Mouse (Mus musculus) limb, embryonic 11.5 days (tissue): ENCODE measurements around the gene Mbnl3. TPM values are rescaled to one million over a fixed set of nuclear protein-coding genes. Genes with fewer than 3 reads are reported as not detected.

Experiments
- ATAC-seq: fragments of 200-750 bp; cut with Nextera tagmentation; 2 replicates; pipeline ENCODE4 v1.8.0; 2017; ENCODE audit warnings: low read depth; ENCODE audit not compliant: insufficient number of reproducible peaks, low FRiP score, low TSS enrichment
- DNase-seq: peaks from one replicate; pipeline ENCODE4 v3.0.0-alpha.2; 2015; ENCODE audit warnings: low spot score
- H3K27ac ChIP-seq: fragments of 300-500 bp; sonication (generic); replicated peaks from 2 replicates; pipeline ENCODE4 v1.5.1; 2014; ENCODE audit warnings: low read depth, mild to moderate bottlenecking, low read length
- H3K27me3 ChIP-seq: fragments of 300-500 bp; sonication (generic); 2 replicates; pipeline ENCODE4 v1.6.1; 2014; ENCODE audit warnings: mild to moderate bottlenecking, low read length, mixed read lengths; ENCODE audit not compliant: control insufficient read depth, insufficient read depth
- H3K36me3 ChIP-seq: fragments of 300-500 bp; sonication (generic); 2 replicates; pipeline ENCODE4 v1.6.1; 2014; ENCODE audit warnings: mild to moderate bottlenecking, low read length, moderate library complexity, mixed read lengths; ENCODE audit not compliant: control insufficient read depth, insufficient read depth
- H3K4me1 ChIP-seq: fragments of 300-500 bp; sonication (generic); 2 replicates; pipeline ENCODE4 v1.6.1; 2014; ENCODE audit warnings: low read length, mixed read lengths; ENCODE audit not compliant: control insufficient read depth, insufficient read depth
- H3K4me2 ChIP-seq: fragments of 300-500 bp; sonication (generic); 2 replicates; pipeline ENCODE4 v1.6.1; 2014; ENCODE audit warnings: low read depth, mild to moderate bottlenecking, moderate library complexity; ENCODE audit not compliant: severe bottlenecking
- H3K4me3 ChIP-seq: fragments of 300-500 bp; sonication (generic); 2 replicates; pipeline ENCODE4 v1.5.1; 2014; ENCODE audit warnings: low read depth, low read length
- H3K9ac ChIP-seq: fragments of 300-500 bp; sonication (generic); 2 replicates; pipeline ENCODE4 v1.6.1; 2014; ENCODE audit warnings: mild to moderate bottlenecking, low read length
- H3K9me3 ChIP-seq: fragments of 300-500 bp; sonication (generic); 2 replicates; pipeline ENCODE4 v1.6.1; 2016; ENCODE audit warnings: low read length; ENCODE audit not compliant: control insufficient read depth
- WGBS: fragments of 180-500 bp; shearing (Covaris S2); extraction: QIAGEN DNeasy Blood & Tissue Kit; methylation state at CpG from one replicate; pipeline ENCODE4 v1.1.7; 2014; 5-methylcytosine and 5-hydroxymethylcytosine counted together
- polyA plus RNA-seq: library from polyadenylated mRNA; unstranded; fragments of >200 nt; fragmentation: Nextera tagmentation; extraction: Ambion mirVana; gene quantifications from 2 replicates; pipeline ENCODE4 v1.2.1, GENCODE M21; 2014

Mbnl3 gene
- 16.8 and 19.2 TPM in 2 replicates for polyA plus RNA-seq

DNA sequence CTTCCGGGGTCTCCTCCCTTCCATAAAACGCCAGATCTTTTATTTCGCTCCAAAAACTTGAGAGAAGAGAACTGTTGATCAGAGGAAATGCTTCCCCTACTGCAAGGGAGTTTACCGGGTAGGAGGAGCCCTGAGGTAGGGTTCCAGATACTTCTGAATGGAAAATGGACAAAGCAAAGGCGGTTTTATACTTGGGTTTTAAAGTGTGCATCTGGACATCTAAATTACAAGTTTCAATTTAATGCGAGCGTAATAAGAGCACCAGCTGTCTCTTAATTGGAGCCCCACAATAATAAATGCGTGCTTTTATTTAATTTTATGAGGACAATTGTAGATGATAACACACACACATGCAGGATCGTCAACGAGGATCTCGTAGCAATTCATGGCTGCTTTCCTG lies at the start of gene Mbnl3:
Mbnl3 (minus strand) TSS at position 101 of the 400 bp plus-strand sequence.
- Histone ChIP-seq H3K9me3 (no peaks in the 10 kb centered on the region), H3K36me3 (no peaks in the 10 kb centered on the region), H3K4me3 (peak within 1 kb of the TSS; percentile 53), H3K27me3 (no peaks in the 10 kb centered on the region), H3K4me2 (peak within 1 kb of the TSS; percentile 48), H3K4me1 (no peaks in the 10 kb centered on the region), H3K27ac (peak within 1 kb of the TSS; percentile 81), H3K9ac (peak within 1 kb of the TSS; percentile 63)
- 36% methylated on average over 11 of the region's 11 CpGs for WGBS
- DNase-seq, result no peak
- ATAC-seq, result no peak

DNA sequence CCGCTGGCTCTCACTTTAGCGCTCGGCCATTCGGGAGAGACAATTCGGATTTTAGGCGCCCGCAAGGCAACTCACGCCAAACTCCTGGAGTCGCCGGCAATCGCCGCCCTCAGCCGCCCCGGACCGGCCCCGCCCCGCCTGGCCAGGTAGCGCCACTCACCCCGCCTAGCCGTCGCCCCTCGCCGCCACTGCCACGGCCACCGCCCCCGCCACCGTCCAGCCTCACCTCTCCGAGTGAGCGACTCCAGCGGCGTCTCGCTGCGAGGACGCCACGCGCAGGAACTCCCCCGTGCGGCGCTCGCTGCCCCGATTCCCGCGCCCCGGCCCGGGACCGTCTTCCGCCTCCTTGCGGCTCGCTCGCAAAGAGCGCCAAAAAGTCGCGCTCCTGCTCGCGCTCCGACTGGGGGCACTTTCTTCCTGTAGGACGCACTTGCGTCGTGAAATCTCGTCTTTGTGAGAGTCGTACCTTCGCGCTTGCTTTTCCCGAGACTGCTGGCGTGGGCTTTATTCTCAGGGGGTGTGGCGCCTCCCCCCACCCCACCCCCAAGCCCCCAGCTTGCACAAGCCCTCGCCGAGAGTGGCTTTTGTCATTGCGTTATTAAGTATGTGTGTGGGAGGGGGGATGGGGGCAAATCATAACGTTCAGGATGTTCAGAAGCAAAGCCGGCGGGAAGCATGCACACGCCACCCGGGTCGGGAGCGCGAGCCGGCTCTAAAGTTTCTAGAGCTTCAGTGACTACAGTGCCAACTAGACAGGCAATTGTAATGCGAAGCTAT lies 596 bp downstream of the Mbnl3 start:
- ATAC-seq (peak; percentile 61), DNase-seq (peak; percentile 75)
- Histone ChIP-seq H3K36me3 (no peaks in the 10 kb centered on the region), H3K9me3 (no peaks in the 10 kb centered on the region), H3K27ac (peak overlapping the region; percentile 81), H3K9ac (peak overlapping the region; percentile 63), H3K27me3 (no peaks in the 10 kb centered on the region), H3K4me2 (peak overlapping the region; percentile 48), H3K4me1 (no peaks in the 10 kb centered on the region), H3K4me3 (peak overlapping the region; percentile 53)
- 20% methylated on average over 67 of the region's 79 CpGs for WGBS

DNA sequence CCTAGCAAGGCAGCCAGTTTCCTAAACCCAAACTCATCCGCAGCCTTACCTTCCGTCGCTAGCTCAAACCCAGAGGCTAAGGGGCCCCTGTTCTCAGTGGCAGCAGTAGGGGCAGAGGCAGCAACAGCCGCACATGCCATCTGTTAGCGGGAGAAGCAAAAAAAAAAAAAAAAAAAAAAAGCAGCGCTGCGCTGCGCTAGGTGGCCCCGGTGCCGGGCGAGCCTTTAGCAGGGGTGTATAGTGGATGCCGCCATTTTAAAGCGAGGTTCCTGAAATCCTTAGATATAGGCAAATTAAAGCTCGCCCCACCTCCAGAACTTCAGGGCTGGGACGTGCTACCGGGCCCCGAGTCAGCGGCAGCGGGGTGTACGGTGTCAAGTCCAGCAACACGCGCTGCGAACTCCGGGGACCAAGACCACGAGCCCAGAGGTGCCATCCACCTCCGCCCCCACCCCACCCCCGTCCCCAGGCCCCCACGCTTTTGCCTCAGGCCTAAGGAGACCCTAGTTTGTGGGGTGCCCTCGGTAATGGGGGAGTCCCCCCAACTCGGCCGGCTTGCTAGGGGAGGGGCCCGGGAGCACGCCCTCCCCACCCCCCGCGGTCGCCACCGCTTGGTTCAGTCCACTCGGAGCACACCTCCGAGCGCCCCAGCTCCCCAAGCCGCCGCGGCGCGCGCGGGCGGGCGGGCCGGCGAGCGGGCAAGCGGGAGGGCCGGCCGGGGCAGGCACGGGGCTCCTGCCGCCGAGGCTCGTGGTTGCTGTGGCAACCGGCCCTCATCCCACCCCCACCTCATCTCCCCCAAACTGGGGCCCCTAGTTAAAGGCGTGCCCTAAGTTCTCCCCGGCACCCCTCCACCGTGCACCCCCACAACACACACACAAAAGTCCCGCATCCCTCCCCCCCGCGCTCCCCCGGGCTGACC lies 1.4 kb downstream of the Mbnl3 start:
- peak; percentile 61 for DNase-seq
- ATAC-seq, result peak; percentile 79; the same call in 1 of the 2 replicates
- peak overlapping the region; percentile 63 for H3K9ac ChIP-seq
- H3K27ac ChIP-seq, result peak overlapping the region; percentile 81
- H3K4me2 ChIP-seq, result peak overlapping the region; percentile 48
- 12% methylated on average over 51 of the region's 67 CpGs for WGBS
- no peaks in the 10 kb centered on the region for H3K27me3 ChIP-seq
- H3K4me3 ChIP-seq, result peak overlapping the region; percentile 53
- no peaks in the 10 kb centered on the region for H3K4me1 ChIP-seq
- H3K9me3 ChIP-seq, result no peaks in the 10 kb centered on the region
- no peaks in the 10 kb centered on the region for H3K36me3 ChIP-seq

DNA sequence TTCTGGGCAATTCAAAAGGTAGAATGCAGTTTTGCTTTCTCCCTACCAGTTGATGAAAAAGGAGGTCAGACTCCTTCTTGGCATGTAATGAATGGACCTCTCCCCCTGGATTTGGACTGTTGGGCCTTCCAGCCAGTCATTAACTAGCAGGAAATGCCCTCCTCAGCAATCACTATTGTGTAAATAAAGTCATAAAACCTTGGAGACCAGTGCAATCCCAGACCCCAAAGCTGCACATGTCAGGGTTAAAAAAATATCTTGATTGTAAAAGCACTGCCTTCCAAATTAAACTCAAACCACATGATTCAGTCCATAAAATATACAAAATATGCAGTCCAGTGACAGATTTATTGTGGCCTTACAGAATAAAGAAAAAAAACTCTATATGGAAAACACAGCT lies 9.3 kb downstream of the Mbnl3 start:
- no peaks in the 10 kb centered on the region for H3K36me3 ChIP-seq
- H3K27ac ChIP-seq, result peak overlapping the region; percentile 52; the same call in 1 of the 2 replicates
- H3K9me3 ChIP-seq, result no peaks in the 10 kb centered on the region
- H3K27me3 ChIP-seq, result no peaks in the 10 kb centered on the region
- no peak overlapping the region for H3K4me2 ChIP-seq
- DNase-seq, result peak; percentile 29
- peak; percentile 73; the same call in 1 of the 2 replicates for ATAC-seq
- H3K9ac ChIP-seq, result no peak overlapping the region
- H3K4me1 ChIP-seq, result peaks cover 7% of the 10 kb centered on the region; the same call in 1 of the 2 replicates
- H3K4me3 ChIP-seq, result no peak overlapping the region

DNA sequence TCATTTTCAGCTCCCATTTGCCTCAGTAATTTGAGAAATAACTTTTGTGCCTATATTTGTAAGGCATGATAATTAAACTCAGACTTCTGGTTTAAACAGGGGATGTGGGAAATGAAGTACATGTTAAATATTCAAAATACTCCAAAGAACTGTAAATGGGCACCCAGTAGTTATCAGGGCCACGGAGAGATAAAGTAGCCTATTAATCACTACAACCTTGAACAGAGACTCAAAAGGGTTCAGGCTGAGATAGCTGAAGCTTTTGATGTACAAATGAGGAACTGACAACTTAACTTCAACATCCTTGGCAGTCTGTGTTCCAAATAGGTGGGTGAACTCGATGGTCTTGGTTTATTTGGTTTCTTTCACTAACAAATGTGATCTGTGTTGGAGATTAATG lies 34.4 kb downstream of the Mbnl3 start:
- ATAC-seq (no peak), DNase-seq (no peak)

DNA sequence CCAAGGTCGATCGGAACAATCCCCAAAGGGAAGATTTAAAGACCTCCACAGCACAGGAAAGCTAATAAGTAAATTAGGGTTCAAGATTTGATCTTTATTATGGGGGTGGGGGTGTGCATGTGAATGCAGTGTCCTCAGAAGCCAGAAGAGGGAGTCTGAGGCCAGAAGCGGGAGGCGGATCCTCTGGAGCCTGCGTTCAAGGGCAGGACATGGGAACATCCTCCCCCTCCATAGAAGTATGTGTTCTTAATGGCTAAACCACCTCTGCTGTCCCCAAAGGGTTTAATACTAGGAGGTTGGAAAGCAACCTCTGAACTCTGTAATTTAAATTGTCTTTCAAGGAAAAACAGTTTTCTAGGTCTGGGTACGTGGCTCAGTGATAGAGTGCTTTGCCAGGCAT lies 34.9 kb downstream of the Mbnl3 start:
- Histone ChIP-seq H3K27ac (no peak overlapping the region), H3K36me3 (no peaks in the 10 kb centered on the region), H3K4me3 (no peak overlapping the region), H3K9ac (no peak overlapping the region), H3K4me2 (no peak overlapping the region), H3K9me3 (no peaks in the 10 kb centered on the region), H3K27me3 (no peaks in the 10 kb centered on the region), H3K4me1 (no peaks in the 10 kb centered on the region)
- DNase-seq (no peak), ATAC-seq (no peak)
- 56% methylated on average over 6 of the region's 6 CpGs for WGBS

More for the DNA sequence above, 34.4 kb downstream of the Mbnl3 start:
- 42% methylated on average over 2 of the region's 2 CpGs for WGBS
- Histone ChIP-seq H3K9me3 (no peaks in the 10 kb centered on the region), H3K27ac (no peak overlapping the region), H3K4me3 (no peak overlapping the region), H3K4me2 (no peak overlapping the region), H3K36me3 (no peaks in the 10 kb centered on the region), H3K4me1 (no peaks in the 10 kb centered on the region), H3K27me3 (no peaks in the 10 kb centered on the region), H3K9ac (no peak overlapping the region)

DNA sequence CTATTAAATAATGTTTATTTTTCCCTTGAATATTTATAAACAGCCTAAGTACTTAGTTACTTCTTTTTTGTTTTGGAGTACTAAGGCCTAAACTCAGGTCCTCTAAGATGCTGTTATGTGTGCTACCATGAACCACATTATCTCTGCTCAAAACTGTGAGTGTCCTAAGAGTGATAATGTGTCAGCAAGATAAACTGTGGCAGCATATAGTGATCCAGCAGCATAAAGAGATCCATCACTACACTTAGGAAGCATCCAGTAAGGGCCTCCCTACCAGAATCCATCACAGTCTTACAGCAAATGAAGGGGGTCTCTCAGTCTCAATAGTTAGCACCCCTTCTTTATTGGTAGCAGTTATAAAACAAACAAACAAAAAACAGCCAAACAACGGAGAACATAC lies 35.9 kb downstream of the Mbnl3 start:
- Histone ChIP-seq H3K27ac (no peak overlapping the region), H3K36me3 (no peaks in the 10 kb centered on the region), H3K27me3 (no peaks in the 10 kb centered on the region), H3K9me3 (no peaks in the 10 kb centered on the region), H3K9ac (no peak overlapping the region), H3K4me2 (no peak overlapping the region), H3K4me1 (no peaks in the 10 kb centered on the region), H3K4me3 (no peak overlapping the region)
- ATAC-seq (no peak), DNase-seq (no peak)
- 84% methylated on average over 1 of the region's 1 CpGs for WGBS

DNA sequence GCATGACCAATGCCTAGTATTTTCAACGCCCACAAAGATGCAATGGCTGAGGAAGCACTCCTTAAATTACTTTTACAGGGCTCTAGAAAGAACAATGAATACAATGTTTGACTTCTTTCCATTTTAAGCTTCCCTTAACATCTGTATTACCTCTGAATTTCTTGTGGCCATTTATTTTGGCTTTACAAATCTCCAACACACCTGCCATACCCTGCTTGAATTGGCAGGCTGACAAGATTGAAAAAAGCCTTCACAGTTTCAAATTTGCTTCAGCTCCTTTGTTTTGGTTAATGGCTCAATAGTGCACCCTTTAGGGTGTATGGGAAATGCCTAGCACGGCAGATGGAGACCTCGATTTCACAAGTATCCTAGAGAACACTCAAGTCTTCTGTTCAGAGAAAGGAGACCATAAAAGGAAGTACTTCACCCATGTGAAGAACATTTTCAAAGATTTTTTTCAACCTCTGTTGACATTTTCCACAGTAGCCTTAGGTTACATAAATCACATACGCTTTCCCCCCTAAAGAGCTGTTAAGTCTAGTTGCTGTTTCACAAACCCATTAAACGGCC lies 36.8 kb downstream of the Mbnl3 start:
- no peak overlapping the region for H3K4me2 ChIP-seq
- no peaks in the 10 kb centered on the region for H3K36me3 ChIP-seq
- H3K4me3 ChIP-seq, result no peak overlapping the region
- WGBS, result 71% methylated on average over 5 of the region's 5 CpGs
- no peak overlapping the region for H3K9ac ChIP-seq
- H3K27me3 ChIP-seq, result no peaks in the 10 kb centered on the region
- no peaks in the 10 kb centered on the region for H3K9me3 ChIP-seq
- no peak overlapping the region for H3K27ac ChIP-seq
- H3K4me1 ChIP-seq, result no peaks in the 10 kb centered on the region
- ATAC-seq, result no peak
- no peak for DNase-seq
